Mouse (Mus musculus) kidney, adult 2 months (tissue): Measurements from ENCODE around the gene Wdr45.

ENCODE experiments used
- CTCF ChIP-seq: fragments of 200-500 bp; conservative IDR thresholded peaks from 2 replicates; pipeline ENCODE4 v1.5.1; 2011; ENCODE audit warnings: low read depth, mild to moderate bottlenecking, control low read depth, low read length, moderate library complexity, mixed read lengths; ENCODE audit not compliant: insufficient read depth, insufficient read length
- POLR2A ChIP-seq: fragments of 200-500 bp; IDR thresholded peaks from one replicate; pipeline ENCODE4 v1.6.1; 2011; ENCODE audit warnings: low read depth, low read length, control low read depth

DNA sequence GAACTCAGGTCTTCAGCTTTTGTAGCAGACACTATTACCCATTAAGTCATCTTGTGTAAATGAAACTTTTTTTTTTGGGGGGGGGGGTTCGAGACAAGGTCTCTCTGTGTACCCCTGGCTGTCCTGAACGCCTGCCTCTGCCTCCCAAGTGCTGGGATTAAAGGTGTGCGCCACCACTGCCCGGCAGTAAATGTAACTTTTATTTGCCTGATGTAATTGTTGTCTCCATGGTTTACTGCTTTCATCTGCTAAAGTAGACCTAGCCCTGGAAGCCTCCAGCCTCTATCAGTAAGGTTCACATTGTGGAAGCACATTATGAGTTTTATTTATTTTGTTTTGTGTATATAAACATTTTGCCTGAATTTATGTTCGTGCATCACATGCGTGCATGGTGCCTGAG, 17.6 kb upstream of the Wdr45 start:
- TF ChIP-seq CTCF (no peak), POLR2A (no peak)
